Mouse (Mus musculus) frontal cortex, postnatal 14 days (tissue): ENCODE data around the gene Gabpb1.

Source experiments
- DNase-seq, 2 experiments: peaks; one replicate each; pipeline ENCODE4 v3.0.0; 2022; ENCODE audit warnings: low spot score in 2 of 2

Gene Gabpb1

GRCm38 (mm10) chr2:126676122-126676515 lies at the start of gene Gabpb1:
TSS of gene Gabpb1 (minus strand) at chr2:126676337.
- DNase-seq, result no peak

- DNase-seq, result no peak
These were observed 36.8 kb upstream of the Gabpb1 start for GRCm38 (mm10) chr2:126712950-126713349.

GRCm38 (mm10) chr2:126712526-126712925 lies 36.4 kb upstream of the Gabpb1 start:
- no peak for DNase-seq

GRCm38 (mm10) chr2:126708361-126708760 lies 32.2 kb upstream of the Gabpb1 start:
- no peak for DNase-seq

- no peak for DNase-seq
These were observed 31.3 kb upstream of the Gabpb1 start for GRCm38 (mm10) chr2:126707438-126707779.

- DNase-seq, result peak; percentile 97
These were observed 30.8 kb upstream of the Gabpb1 start, which contains the start of gene Usp8 for GRCm38 (mm10) chr2:126706759-126707437. TSS of gene Usp8 (plus strand) at chr2:126707328.

- no peak for DNase-seq
These were observed 19.1 kb upstream of the Gabpb1 start for GRCm38 (mm10) chr2:126695285-126695684.

GRCm38 (mm10) chr2:126691290-126691689 lies 15.2 kb upstream of the Gabpb1 start:
- DNase-seq, result no peak

GRCm38 (mm10) chr2:126682937-126683336 lies 6.8 kb upstream of the Gabpb1 start:
- DNase-seq, result no peak

GRCm38 (mm10) chr2:126682333-126682732 lies 6.2 kb upstream of the Gabpb1 start:
- DNase-seq, result no peak

GRCm38 (mm10) chr2:126677366-126677765 lies 1.2 kb upstream of the Gabpb1 start:
- no peak for DNase-seq

GRCm38 (mm10) chr2:126675169-126676121 lies 692 bp downstream of the Gabpb1 start:
- peak; percentile 76 to 79 for DNase-seq

GRCm38 (mm10) chr2:126674441-126675168 lies 1.5 kb downstream of the Gabpb1 start:
- DNase-seq, result peak; percentile 29 to 38

GRCm38 (mm10) chr2:126673317-126674242 lies 2.6 kb downstream of the Gabpb1 start:
- DNase-seq, result no peak

- no peak for DNase-seq
These were observed 7.4 kb downstream of the Gabpb1 start for GRCm38 (mm10) chr2:126668621-126669252.

- no peak for DNase-seq
These were observed 10.2 kb downstream of the Gabpb1 start for GRCm38 (mm10) chr2:126665984-126666383.

GRCm38 (mm10) chr2:126663481-126663880 lies 12.7 kb downstream of the Gabpb1 start:
- DNase-seq, result no peak

- no peak for DNase-seq
These were observed 23.2 kb downstream of the Gabpb1 start for GRCm38 (mm10) chr2:126652929-126653328.

- no peak for DNase-seq
These were observed 28.4 kb downstream of the Gabpb1 start for GRCm38 (mm10) chr2:126647762-126648161.

GRCm38 (mm10) chr2:126646461-126646860 lies 29.7 kb downstream of the Gabpb1 start:
- DNase-seq, result no peak

GRCm38 (mm10) chr2:126644768-126645167 lies 31.4 kb downstream of the Gabpb1 start:
- no peak for DNase-seq
